Mouse (Mus musculus) liver, postnatal 0 days (tissue): ENCODE data around the gene Gm49378.
A peak's percentile ranks its signal among the peaks of the same experiment; 100 is the strongest.

Experiments
- CTCF ChIP-seq: sonication (generic); IDR thresholded peaks from 2 replicates; pipeline ENCODE4 v1.5.1; 2016; ENCODE audit warnings: antibody characterized with exemption, low read depth
- EP300 ChIP-seq: IDR thresholded peaks from 2 replicates; pipeline ENCODE4 v1.6.1; 2016; ENCODE audit warnings: antibody characterized with exemption, low read depth, mild to moderate bottlenecking

DNA sequence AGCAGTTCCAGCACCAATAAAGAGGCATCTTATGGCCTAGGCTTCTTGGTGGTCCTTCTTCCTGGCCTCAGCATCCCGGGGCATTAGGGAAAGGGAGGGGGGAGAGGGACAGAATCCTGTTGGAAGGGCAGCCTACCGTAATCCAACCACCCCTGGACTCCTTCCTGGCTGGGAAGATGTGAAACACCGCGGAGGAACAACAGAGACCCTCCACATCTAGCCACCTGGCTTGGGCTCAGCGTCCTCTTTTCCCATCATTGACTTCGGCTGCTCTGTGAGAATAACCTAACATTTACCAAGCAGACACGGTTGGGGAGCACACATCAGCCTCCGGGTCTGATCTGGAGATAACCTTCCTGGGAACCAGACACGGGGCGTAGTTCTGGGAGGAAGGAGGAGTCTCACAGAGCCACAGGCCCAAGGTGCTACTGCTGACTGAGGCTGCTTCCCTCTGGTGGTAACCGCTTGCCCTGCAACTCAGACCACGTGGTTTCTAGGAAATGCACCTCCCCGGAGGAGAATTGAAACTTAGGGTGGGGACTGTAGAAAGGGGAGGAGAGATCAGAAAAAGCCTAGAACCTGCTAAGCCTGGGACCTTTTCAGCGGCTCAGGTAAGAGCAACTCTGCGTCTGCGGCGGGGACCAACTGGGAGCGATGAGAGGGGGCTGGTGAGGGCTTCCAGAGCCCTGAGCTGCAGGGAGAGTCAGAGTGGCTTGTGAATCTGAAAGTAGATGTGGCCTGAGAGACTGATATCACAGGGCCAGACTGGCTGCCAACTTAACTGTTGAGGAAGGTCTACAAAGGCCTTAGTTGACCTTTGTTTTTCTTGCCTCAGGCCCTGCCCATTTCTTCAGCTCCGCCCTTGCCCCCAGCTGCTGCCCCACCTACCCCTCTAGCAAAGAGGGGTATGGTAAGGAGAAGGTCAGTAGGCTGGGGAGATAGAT is 33.8 kb downstream of the Gm49378 start:
- TF ChIP-seq CTCF (peak; percentile 99), EP300 (peak; percentile 88; the same call in 1 of the 2 replicates)
